Mouse (Mus musculus): ENCODE data around the gene Nqo2. TPM values are rescaled to one million over a fixed set of nuclear protein-coding genes. Genes with fewer than 3 reads are reported as not detected.

The Nqo2 gene
- polyA plus RNA-seq, 1 experiment from 2014 or later, result 26.0 TPM

- Histone ChIP-seq H3K4me3 (replicated peaks) (peak within 1 kb of the TSS; percentile 85), H3K9me3 (replicated peaks) (no peaks in the 10 kb centered on the region), H3K4me1 (replicated peaks) (peaks cover 25% of the 10 kb centered on the region), H3K27me3 (no peaks in the 10 kb centered on the region), H3K27ac (replicated peaks) (peak within 1 kb of the TSS; percentile 88), H3K36me3 (replicated peaks) (no peaks in the 10 kb centered on the region), H3K4me2 (peak within 1 kb of the TSS; percentile 82), H3K9ac (peak within 1 kb of the TSS; percentile 81)
- ATAC-seq (ENCODE audit: insufficient read depth), result peak; percentile 99
- under 1% methylated on average over 92 of the region's 92 CpGs for WGBS (ENCODE audit: insufficient replicate concordance)
Observed at GRCm38 (mm10) chr13:34002058-34003006, 37.8 kb downstream of the Nqo2 start, which contains the start of the genes Ripk1 and Serpinb6a. Gene Ripk1, plus strand, starts transcription at chr13:34002363. Gene Serpinb6a, minus strand, starts transcription at chr13:34002794.

DNA sequence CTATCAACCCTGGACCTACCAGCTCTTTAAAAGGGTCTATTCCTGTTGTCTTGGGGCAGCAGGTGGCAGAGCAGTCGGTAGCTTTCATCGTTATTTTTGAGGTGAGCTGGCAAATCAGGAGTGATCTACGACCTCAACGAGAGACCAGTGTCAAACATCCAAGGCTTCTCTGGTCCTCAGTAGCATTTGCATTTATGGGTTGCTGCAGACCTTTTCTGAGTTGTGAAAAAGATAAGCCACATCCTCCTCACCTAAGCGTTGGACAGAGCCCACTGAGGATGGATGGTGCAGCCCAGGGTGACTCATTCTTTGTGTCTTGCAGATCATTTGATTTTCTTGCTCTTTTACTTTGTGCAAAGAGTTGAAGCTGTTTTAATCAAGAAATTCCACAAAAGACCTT lies 38.6 kb downstream of the Nqo2 start:
- H3K4me3 ChIP-seq (replicated peaks), result peak overlapping the region; percentile 85
- H3K4me2 ChIP-seq, result peak overlapping the region; percentile 82
- H3K27me3 ChIP-seq, result no peaks in the 10 kb centered on the region
- no peaks in the 10 kb centered on the region for H3K36me3 ChIP-seq (replicated peaks)
- H3K9ac ChIP-seq, result peak overlapping the region; percentile 81
- ATAC-seq (ENCODE audit: insufficient read depth), result no peak
- H3K4me1 ChIP-seq (replicated peaks), result peaks cover 25% of the 10 kb centered on the region
- H3K9me3 ChIP-seq (replicated peaks), result no peaks in the 10 kb centered on the region
- H3K27ac ChIP-seq (replicated peaks), result peak overlapping the region; percentile 88
- 2% methylated on average over 5 of the region's 5 CpGs for WGBS (ENCODE audit: insufficient replicate concordance)

DNA sequence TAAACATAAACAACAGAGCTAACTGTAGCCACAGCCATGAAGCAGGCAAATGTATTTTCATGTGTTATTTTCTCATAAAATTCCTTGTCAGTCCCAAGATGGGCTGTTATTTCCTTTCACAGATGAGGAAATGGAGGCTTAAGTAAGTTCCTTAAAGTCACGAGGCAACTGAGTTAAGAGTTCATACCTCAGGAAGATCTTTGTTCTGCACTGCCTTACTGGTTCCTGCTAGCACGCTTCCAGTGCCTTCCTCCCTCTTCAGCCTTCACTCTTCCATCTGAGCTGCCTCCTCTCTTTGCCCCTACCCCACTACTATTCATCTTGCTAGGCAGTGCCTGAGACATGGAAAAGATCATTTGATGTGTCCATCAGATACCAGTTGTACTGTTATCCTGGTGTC lies 42.7 kb downstream of the Nqo2 start:
- H3K27me3 ChIP-seq, result no peaks in the 10 kb centered on the region
- H3K9me3 ChIP-seq (replicated peaks), result no peaks in the 10 kb centered on the region
- H3K4me2 ChIP-seq, result no peak overlapping the region
- ATAC-seq (ENCODE audit: insufficient read depth), result no peak
- H3K36me3 ChIP-seq (replicated peaks), result peaks cover 29% of the 10 kb centered on the region
- H3K27ac ChIP-seq (replicated peaks), result no peak overlapping the region
- WGBS (ENCODE audit: insufficient replicate concordance), result 50% methylated on average over 2 of the region's 2 CpGs
- no peak overlapping the region for H3K4me3 ChIP-seq (replicated peaks)
- no peak overlapping the region for H3K9ac ChIP-seq
- H3K4me1 ChIP-seq (replicated peaks), result peaks cover 15% of the 10 kb centered on the region

DNA sequence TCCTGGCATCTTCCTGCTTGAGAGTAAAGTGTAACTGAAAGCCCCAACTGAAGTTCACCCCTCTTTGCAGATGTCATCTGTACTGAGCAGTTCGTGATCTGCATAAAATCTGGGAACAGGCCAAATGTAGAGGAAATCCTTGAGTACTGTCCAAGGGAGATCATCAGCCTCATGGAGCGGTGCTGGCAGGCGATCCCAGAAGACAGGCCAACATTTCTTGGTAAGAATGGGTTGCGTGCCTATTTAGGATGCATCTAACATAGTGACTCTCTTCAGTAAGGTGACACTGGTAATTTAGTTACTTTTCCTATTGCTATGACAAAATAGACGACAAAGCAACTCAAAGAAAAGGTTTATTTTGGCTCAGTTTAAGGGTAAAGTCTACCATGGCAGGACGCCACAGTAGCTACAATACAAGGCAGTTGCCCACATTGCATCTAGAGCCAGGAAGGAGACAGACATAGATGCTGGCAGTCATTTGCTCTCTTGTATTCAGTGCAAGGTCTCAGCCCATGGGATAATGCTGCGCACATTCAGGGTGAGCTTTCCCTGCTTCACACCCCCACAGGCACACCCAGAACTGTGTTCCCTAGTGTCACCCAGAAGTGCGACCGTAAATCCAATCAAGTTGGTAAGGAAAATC lies 52.6 kb downstream of the Nqo2 start:
- Histone ChIP-seq H3K9me3 (replicated peaks) (no peaks in the 10 kb centered on the region), H3K4me1 (replicated peaks) (no peaks in the 10 kb centered on the region), H3K27me3 (no peaks in the 10 kb centered on the region), H3K4me2 (no peak overlapping the region), H3K9ac (no peak overlapping the region), H3K36me3 (replicated peaks) (peaks cover 87% of the 10 kb centered on the region), H3K4me3 (replicated peaks) (no peak overlapping the region), H3K27ac (replicated peaks) (no peak overlapping the region)
- WGBS (ENCODE audit: insufficient replicate concordance), result 84% methylated on average over 9 of the region's 9 CpGs
- no peak for ATAC-seq (ENCODE audit: insufficient read depth)

DNA sequence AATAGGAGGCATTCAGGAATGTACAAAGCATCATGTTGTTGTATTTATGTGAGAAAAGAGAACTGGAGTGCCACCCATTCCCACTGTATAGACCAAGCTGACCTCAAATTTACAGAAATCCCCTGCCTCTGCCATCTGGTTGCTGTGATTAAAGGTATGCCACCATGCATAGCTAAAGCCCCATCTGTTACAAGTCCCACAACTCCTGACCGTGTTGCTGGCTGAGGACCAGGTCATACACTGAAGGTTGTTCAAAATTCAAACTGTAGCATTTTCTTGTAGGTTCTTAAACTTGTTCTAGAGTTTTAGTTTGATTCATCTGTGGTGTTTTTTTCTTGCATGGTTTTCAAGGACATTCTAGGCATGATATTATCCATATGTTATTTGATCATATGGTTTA lies 54.0 kb downstream of the Nqo2 start:
- H3K4me3 ChIP-seq (replicated peaks), result no peak overlapping the region
- H3K36me3 ChIP-seq (replicated peaks), result peaks cover 89% of the 10 kb centered on the region
- H3K4me2 ChIP-seq, result no peak overlapping the region
- H3K9ac ChIP-seq, result no peak overlapping the region
- no peak overlapping the region for H3K27ac ChIP-seq (replicated peaks)
- H3K9me3 ChIP-seq (replicated peaks), result no peaks in the 10 kb centered on the region
- no peaks in the 10 kb centered on the region for H3K27me3 ChIP-seq
- 74% methylated on average over 1 of the region's 1 CpGs for WGBS (ENCODE audit: insufficient replicate concordance)
- H3K4me1 ChIP-seq (replicated peaks), result no peaks in the 10 kb centered on the region
- no peak for ATAC-seq (ENCODE audit: insufficient read depth)

GRCm38 (mm10) chr13:34021998-34022397 lies 57.5 kb downstream of the Nqo2 start:
- ATAC-seq (ENCODE audit: insufficient read depth), result no peak
- peaks cover 70% of the 10 kb centered on the region for H3K36me3 ChIP-seq (replicated peaks)
- H3K27ac ChIP-seq (replicated peaks), result no peak overlapping the region
- 83% methylated on average over 2 of the region's 2 CpGs for WGBS (ENCODE audit: insufficient replicate concordance)
- H3K9me3 ChIP-seq (replicated peaks), result no peaks in the 10 kb centered on the region
- no peak overlapping the region for H3K4me2 ChIP-seq
- no peaks in the 10 kb centered on the region for H3K4me1 ChIP-seq (replicated peaks)
- H3K9ac ChIP-seq, result no peak overlapping the region
- H3K4me3 ChIP-seq (replicated peaks), result no peak overlapping the region
- no peaks in the 10 kb centered on the region for H3K27me3 ChIP-seq

- H3K4me1 ChIP-seq (replicated peaks), result peaks cover 16% of the 10 kb centered on the region
- no peak overlapping the region for H3K9ac ChIP-seq
- no peak overlapping the region for H3K4me2 ChIP-seq
- WGBS (ENCODE audit: insufficient replicate concordance), result 30% methylated on average over 2 of the region's 2 CpGs
- no peak overlapping the region for H3K4me3 ChIP-seq (replicated peaks)
- H3K9me3 ChIP-seq (replicated peaks), result no peaks in the 10 kb centered on the region
- H3K27ac ChIP-seq (replicated peaks), result no peak overlapping the region
- peak; percentile 25; the same call in 1 of the 2 replicates for ATAC-seq (ENCODE audit: insufficient read depth)
- H3K36me3 ChIP-seq (replicated peaks), result peaks cover 61% of the 10 kb centered on the region
- no peaks in the 10 kb centered on the region for H3K27me3 ChIP-seq
Observed at GRCm38 (mm10) chr13:34032041-34032440, 67.6 kb downstream of the Nqo2 start.

GRCm38 (mm10) chr13:34035424-34035823 lies 70.9 kb downstream of the Nqo2 start:
- 71% methylated on average over 3 of the region's 3 CpGs for WGBS (ENCODE audit: insufficient replicate concordance)
- Histone ChIP-seq H3K27ac (replicated peaks) (no peak overlapping the region), H3K9me3 (replicated peaks) (no peaks in the 10 kb centered on the region), H3K27me3 (no peaks in the 10 kb centered on the region), H3K4me1 (replicated peaks) (peaks cover 36% of the 10 kb centered on the region), H3K4me3 (replicated peaks) (no peak overlapping the region), H3K9ac (no peak overlapping the region), H3K36me3 (replicated peaks) (peaks cover 34% of the 10 kb centered on the region), H3K4me2 (no peak overlapping the region)
- ATAC-seq (ENCODE audit: insufficient read depth), result no peak

- peak overlapping the region; percentile 70; the same call in 1 of the 2 replicates for H3K27ac ChIP-seq (replicated peaks)
- 0 out of 2 replicates have a peak overlapping the region, but pooled peaks have one; percentile 83 for H3K9ac ChIP-seq
- 76% methylated on average over 5 of the region's 5 CpGs for WGBS (ENCODE audit: insufficient replicate concordance)
- peaks cover 33% of the 10 kb centered on the region for H3K4me1 ChIP-seq (replicated peaks)
- H3K36me3 ChIP-seq (replicated peaks), result peaks cover 23% of the 10 kb centered on the region
- H3K4me2 ChIP-seq, result peak overlapping the region; percentile 88; the same call in 1 of the 2 replicates
- H3K4me3 ChIP-seq (replicated peaks), result no peak overlapping the region
- no peak for ATAC-seq (ENCODE audit: insufficient read depth)
- H3K9me3 ChIP-seq (replicated peaks), result no peaks in the 10 kb centered on the region
- no peaks in the 10 kb centered on the region for H3K27me3 ChIP-seq
Observed at GRCm38 (mm10) chr13:34036726-34037125, 72.2 kb downstream of the Nqo2 start.

DNA sequence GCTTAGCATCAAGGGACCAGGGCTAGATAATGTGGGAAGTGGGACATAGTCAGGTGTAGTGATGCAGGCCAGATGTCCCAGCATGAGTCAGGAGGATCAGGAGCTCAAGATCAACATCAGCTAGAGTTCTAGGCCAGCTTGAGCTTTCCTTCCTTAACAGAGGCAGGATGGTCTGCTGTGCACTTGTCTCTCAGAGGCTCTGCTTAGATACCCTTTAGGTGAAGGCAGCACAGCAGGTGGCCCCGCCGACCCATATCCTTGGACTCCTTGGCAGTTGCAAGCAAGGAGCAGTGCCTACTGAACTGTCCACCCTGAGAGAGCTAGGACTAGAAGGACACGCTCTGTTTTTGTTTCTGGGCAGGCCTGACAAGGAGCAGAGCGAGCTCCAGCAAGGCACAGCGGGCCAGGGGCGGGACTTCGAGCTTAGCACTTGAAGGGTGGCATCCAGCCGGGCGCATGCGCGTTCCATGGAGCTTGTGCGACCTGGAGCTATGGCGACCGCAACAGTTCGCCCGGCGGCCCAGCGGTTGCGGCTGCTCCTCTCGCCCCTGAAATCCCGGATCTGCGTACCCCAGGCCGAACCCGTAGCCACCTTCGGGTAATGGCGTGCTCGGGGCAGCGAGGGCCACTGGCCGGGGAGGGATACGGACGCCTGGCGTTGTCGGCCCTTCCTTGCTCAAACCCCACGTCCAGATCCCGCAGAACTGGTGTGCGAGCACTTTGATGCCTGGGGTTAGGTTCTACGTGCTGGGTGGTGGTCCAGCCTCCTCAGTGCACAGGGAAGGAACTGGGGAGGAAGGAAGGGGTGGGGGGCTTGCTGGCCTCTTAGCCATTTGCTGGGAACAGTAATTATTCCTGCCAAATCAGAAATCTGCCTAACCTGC lies 72.9 kb downstream of the Nqo2 start, which contains the start of gene Bphl:
TSS of gene Bphl (plus strand) at position 426 of the 884 bp plus-strand sequence.
- peak within 1 kb of the TSS; percentile 88 for H3K4me2 ChIP-seq
- H3K27ac ChIP-seq (replicated peaks), result peak within 1 kb of the TSS; percentile 70
- WGBS (ENCODE audit: insufficient replicate concordance), result under 1% methylated on average over 37 of the region's 37 CpGs
- H3K9ac ChIP-seq, result peak within 1 kb of the TSS; percentile 83
- ATAC-seq (ENCODE audit: insufficient read depth), result peak; percentile 82
- H3K36me3 ChIP-seq (replicated peaks), result peaks cover 16% of the 10 kb centered on the region
- peak within 1 kb of the TSS; percentile 81 for H3K4me3 ChIP-seq (replicated peaks)
- H3K27me3 ChIP-seq, result no peaks in the 10 kb centered on the region
- H3K4me1 ChIP-seq (replicated peaks), result peaks cover 30% of the 10 kb centered on the region
- no peaks in the 10 kb centered on the region for H3K9me3 ChIP-seq (replicated peaks)
